Mouse (Mus musculus) layer of hippocampus, postnatal 25 days (tissue): ENCODE measurements around the gene Phf11c. TPM values are rescaled to one million over a fixed set of nuclear protein-coding genes. Genes with fewer than 3 reads are reported as not detected.
A peak's percentile ranks its signal among the peaks of the same experiment; 100 is the strongest.
"Not testable (repeated sequence)": the region's sequence is repeated elsewhere in the genome, so short reads cannot be mapped to it uniquely, and the experiment has no call there.

Experiments used
- DNase-seq, 2 experiments: peaks; one replicate each; pipeline ENCODE4 v3.0.0; 2022; ENCODE audit warnings: mixed read lengths in 2 of 2, low spot score in 1 of 2; ENCODE audit errors: extremely low spot score in 1 of 2
- total RNA-seq, 2 experiments: library from RNA; stranded (reverse); gene quantifications; 2 replicates each; pipeline ENCODE4 v1.2.3; 2021

The Phf11c gene
- under 1 TPM; 0.47 to 0.49 TPM for total RNA-seq

DNA sequence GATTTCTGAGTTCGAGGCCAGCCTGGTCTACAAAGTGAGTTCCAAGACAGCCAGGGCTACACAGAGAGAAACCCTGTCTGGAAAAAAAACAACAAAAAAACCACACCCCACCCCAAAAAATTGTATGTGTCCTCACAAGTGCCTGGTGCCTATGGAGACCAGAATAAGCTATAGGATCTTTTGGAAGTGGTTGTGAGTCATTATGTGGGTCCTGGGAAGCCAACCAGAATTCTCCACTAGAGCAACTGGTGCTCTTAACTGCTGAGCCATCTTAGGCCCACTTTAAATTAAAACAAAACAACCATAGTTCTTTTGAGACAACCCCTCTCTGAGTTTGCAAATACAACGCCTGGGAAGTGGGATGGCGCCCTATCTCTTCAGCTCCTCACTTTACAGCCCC is at the start of gene Phf11c:
TSS of gene Phf11c (minus strand) at position 101 of the 400 bp plus-strand sequence.
- DNase-seq: no peak

DNA sequence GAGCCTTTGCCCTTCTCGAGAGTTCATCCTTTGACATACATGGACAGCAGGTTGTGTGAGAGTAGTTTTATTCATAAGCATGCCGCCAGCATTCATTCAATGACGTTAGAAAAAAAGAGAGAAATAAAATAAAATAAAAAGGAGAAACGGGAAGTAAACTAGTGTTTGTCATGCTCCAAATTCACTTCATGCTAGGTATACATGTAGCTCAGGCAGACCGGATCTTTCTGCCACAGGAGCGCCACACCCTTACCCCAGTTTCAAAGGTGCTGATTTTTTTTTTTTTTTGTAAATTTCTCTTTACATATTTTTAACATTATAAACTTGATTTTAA is 46.3 kb upstream of the Phf11c start:
- DNase-seq: no peak

DNA sequence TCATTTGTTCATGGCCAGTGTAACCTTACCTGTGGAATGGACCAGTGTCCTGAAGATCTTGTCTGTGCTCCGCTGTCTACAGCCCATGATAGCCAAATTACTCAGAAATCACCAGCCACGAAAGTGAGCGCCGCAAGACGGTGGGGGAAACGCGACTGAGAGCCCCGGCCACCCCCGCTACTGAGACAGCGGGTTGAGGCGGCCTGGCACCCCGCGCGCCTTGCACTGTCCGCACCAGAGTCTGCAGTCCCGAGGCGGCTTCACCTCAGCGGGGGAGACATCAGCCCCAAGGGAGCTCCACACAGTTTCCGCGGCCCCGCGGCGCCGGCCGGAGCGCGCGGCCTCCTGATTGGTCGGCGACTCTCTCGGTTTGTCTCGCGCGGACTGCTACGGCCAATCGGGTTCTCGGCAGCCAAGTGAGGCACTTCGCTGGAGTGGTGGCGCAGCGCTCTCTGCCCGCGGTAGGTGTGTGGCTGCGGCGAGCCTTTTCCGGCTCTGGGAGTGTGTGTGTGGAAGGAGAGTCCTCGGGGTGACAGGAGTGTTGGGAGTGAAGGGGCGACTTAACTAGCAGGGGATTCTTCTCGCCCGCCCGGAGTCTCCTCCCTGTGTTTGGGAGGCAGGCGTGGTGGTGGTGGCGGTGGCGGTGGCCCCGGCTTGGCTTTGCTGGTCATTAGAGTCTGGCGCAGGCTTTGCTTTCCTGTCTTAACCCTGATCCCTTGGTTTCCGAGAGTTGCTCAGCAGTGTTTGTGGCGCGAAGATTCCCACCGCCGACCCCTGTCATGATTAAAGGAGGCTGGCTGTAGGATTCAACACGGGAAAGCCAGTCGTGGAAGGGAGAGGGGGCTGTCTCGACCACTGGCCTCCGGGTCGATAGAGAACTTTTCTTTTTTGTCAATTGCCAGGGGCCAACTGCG is 45.6 kb upstream of the Phf11c start, which contains the start of the genes Setdb2 and Cab39l:
TSS of gene Setdb2 (minus strand) at position 327 of the 914 bp plus-strand sequence.
TSS of gene Cab39l (plus strand) at position 415 of the 914 bp plus-strand sequence.
- peak; percentile 83 to 86 for DNase-seq

GRCm38 (mm10) chr14:59440039-59440438 is 44.9 kb upstream of the Phf11c start:
- no peak for DNase-seq

- DNase-seq: no peak
These were observed 43.3 kb upstream of the Phf11c start for GRCm38 (mm10) chr14:59438505-59438904.

GRCm38 (mm10) chr14:59437398-59437797 is 42.2 kb upstream of the Phf11c start:
- DNase-seq: no peak

GRCm38 (mm10) chr14:59435206-59435605 is 40.0 kb upstream of the Phf11c start:
- no peak for DNase-seq

GRCm38 (mm10) chr14:59433902-59434301 is 38.7 kb upstream of the Phf11c start:
- DNase-seq: no peak

DNA sequence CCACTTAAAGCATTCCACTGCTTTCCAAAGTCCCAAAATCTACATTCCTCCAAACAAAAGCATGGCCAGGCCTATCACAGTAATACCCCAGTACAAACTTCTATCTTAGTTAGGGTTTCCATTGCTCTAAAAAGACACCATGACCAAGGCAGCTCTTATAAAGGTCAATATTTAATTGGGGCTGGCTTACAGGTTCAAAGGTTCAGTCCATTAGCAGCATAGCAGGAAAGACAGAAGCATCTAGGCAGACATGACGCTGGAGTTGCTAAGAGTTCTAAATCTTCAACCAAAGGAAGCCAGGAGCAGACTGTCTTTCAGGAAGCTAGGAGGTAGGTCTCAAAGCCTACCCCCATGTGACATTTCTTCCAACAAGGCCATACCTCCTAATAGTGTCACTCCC is 35.4 kb upstream of the Phf11c start:
- no peak for DNase-seq

DNA sequence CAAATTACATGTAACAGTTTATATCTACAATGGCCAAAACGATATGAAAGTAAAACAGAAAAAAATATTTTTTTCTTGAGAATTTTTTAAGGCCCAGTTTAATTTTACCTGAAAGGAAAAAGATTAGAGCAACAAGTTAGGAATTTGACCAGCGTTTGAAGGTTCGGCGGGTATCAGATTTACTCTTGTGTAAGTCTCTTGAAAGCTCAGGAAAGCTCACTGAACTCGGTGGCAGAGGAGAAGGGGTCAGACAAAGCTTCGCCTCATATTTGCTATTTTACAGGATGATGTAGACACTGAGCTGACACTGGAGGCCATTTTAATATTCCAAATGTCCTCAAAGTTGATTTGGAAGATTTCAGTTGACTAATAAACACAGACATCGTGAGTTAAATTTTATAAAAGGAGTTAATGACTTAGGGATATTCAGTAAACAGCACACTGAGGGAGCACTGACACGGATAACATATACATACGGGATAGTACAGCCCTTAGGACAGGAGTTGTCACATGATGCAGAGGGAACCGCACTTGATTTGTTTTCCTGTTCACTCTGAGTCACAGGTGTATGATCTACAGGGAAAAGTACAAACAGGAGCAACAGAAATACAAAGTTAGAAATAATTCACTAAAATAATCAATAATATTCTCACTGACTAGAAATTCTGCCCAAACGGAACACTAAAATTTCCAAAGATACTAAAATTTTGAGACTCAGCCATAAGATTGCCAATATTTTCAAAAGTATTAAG is 27.9 kb upstream of the Phf11c start:
- DNase-seq: no peak

- no peak for DNase-seq
These were observed 23.0 kb upstream of the Phf11c start for GRCm38 (mm10) chr14:59418171-59418570.

DNA sequence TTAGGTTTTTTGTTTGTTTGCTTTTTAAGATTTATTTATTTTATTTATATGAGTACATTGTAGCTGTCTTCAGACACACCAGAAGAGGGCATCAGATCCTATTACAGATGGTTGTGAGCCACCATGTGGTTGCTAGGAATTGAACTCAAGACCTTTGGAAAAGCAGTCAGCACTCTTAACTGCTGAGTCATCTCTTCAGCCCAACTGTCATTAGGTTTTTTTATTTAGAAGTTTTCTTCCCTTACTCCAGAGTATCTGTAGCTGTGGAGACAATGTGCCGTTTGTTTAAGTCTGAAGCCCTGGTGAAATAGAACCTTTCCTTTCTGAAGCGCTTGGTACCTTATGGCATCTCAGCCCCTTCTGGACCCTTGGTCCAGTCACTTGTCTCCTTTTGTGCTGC is 19.8 kb upstream of the Phf11c start:
- not testable (repeated sequence) for DNase-seq

DNA sequence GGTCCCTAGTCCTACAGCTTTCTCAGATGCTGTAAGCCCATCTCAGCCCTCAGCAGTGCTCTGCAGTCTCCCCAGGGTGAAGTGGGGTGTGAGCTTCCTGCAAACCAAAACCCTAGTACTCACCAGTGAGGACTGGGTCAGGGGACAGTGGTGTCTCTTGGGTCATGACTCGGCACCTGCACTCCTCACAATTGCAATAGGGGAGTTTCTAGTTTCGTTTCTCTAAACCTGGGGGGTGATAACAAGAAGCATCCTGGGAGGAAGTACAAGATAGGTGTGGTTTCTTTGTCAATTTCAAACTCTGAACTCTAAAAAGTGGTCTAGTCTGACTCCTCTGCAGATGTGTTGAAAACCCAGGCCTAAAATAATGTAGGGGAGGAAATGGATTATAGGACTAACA is 1.8 kb upstream of the Phf11c start:
- no peak for DNase-seq

GRCm38 (mm10) chr14:59390181-59390580 is 5.0 kb downstream of the Phf11c start:
- DNase-seq: peak; percentile 17 to 26

- no peak for DNase-seq
These were observed 5.6 kb downstream of the Phf11c start for GRCm38 (mm10) chr14:59389532-59389931.

GRCm38 (mm10) chr14:59370348-59371068 is 24.7 kb downstream of the Phf11c start:
- no peak for DNase-seq

GRCm38 (mm10) chr14:59366386-59367105 is 28.6 kb downstream of the Phf11c start:
- no peak for DNase-seq

GRCm38 (mm10) chr14:59365244-59365644 is 29.9 kb downstream of the Phf11c start, which contains the start of gene Phf11d:
Gene Phf11d, minus strand, starts transcription at chr14:59365470.
- DNase-seq: peak in 1 of 2 experiments; percentile 2

DNA sequence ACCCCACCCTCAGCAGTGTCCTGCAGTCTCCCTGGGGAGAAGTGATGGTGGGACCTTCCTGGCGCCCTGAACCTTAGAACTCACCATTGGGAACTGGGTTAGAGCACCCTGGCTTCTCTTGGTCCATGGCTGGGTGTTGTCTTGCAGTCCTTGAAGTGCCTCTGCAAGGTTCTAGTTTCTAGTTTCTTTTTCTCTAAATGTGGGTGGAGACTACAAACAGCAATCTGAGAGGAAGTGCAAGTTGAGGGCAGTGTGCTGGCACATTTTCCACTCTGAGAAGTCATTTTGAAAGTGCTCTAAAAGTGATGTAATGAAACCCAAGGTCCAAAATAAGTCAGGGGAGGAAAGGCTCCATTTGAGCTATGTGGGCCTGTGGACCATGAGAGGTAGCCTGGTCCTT is 54.0 kb downstream of the Phf11c start, which contains the start of gene Phf11b:
TSS of gene Phf11b (minus strand) at position 163 of the 400 bp plus-strand sequence.
- DNase-seq: not testable (repeated sequence)

- DNase-seq: no peak
These were observed 55.6 kb downstream of the Phf11c start for GRCm38 (mm10) chr14:59339541-59339940.
